Mouse (Mus musculus) limb, embryonic 14.5 days (tissue): ENCODE measurements around the gene Gstt2. TPM values are rescaled to one million over a fixed set of nuclear protein-coding genes. Genes with fewer than 3 reads are reported as not detected.

Experiments used
- ATAC-seq: fragments of 200-750 bp; cut with Nextera tagmentation; 2 replicates; pipeline ENCODE4 v1.8.0; 2017; ENCODE audit warnings: low read depth, moderate number of reproducible peaks, moderate TSS enrichment; ENCODE audit not compliant: low FRiP score
- DNase-seq: peaks from one replicate; pipeline ENCODE4 v3.0.0-alpha.2; 2015; ENCODE audit warnings: low spot score
- H3K27ac ChIP-seq: fragments of 300-500 bp; sonication (generic); replicated peaks from 2 replicates; pipeline ENCODE4 v1.5.1; 2014; ENCODE audit warnings: low read depth, mild to moderate bottlenecking, low read length, moderate library complexity, mixed read lengths
- H3K27me3 ChIP-seq: fragments of 300-500 bp; sonication (generic); 2 replicates; pipeline ENCODE4 v1.6.1; 2014; ENCODE audit warnings: low read length, mixed read lengths; ENCODE audit not compliant: control insufficient read depth, insufficient read depth
- H3K36me3 ChIP-seq: fragments of 300-500 bp; sonication (generic); 2 replicates; pipeline ENCODE4 v1.6.1; 2014; ENCODE audit warnings: mild to moderate bottlenecking, low read length, moderate library complexity, mixed read lengths; ENCODE audit not compliant: control insufficient read depth, insufficient read depth
- H3K4me1 ChIP-seq: fragments of 300-500 bp; sonication (generic); 2 replicates; pipeline ENCODE4 v1.6.1; 2014; ENCODE audit warnings: antibody characterized with exemption, low read length, mixed read lengths; ENCODE audit not compliant: control insufficient read depth, insufficient read depth
- H3K4me2 ChIP-seq: fragments of 300-500 bp; sonication (generic); replicated peaks from 2 replicates; pipeline ENCODE4 v1.6.1; 2014; ENCODE audit warnings: low read depth, mild to moderate bottlenecking, low read length, moderate library complexity; ENCODE audit not compliant: severe bottlenecking
- H3K4me3 ChIP-seq: fragments of 300-500 bp; sonication (generic); replicated peaks from 2 replicates; pipeline ENCODE4 v1.5.1; 2014; ENCODE audit warnings: low read length
- H3K9ac ChIP-seq: fragments of 300-500 bp; sonication (generic); 2 replicates; pipeline ENCODE4 v1.6.1; 2014; ENCODE audit warnings: mild to moderate bottlenecking, low read depth, low read length, moderate library complexity; ENCODE audit not compliant: severe bottlenecking
- H3K9me3 ChIP-seq: fragments of 300-500 bp; sonication (generic); 2 replicates; pipeline ENCODE4 v1.6.1; 2016; ENCODE audit warnings: low read length; ENCODE audit not compliant: control insufficient read depth
- POLR2A ChIP-seq: fragments of 200-500 bp; IDR thresholded peaks from 2 replicates; pipeline ENCODE4 v1.8.0; 2012; ENCODE audit warnings: inconsistent platforms, mild to moderate bottlenecking, moderate library complexity, borderline replicate concordance; ENCODE audit not compliant: insufficient read depth, insufficient read length; ENCODE audit errors: extremely low read depth
- WGBS: fragments of 180-500 bp; shearing (Covaris S2); extraction: QIAGEN DNeasy Blood & Tissue Kit; methylation state at CpG from one replicate; pipeline ENCODE4 v1.1.7; 2014; 5-methylcytosine and 5-hydroxymethylcytosine counted together
- polyA plus RNA-seq, 2 experiments: library from polyadenylated mRNA; depleted of rRNA in 1 of 2; stranded (reverse) in 1 of 2; unstranded in 1 of 2; fragments of >200 nt; fragmentation: Nextera tagmentation in 1 of 2; extraction: Ambion mirVana in 1 of 2; gene quantifications; 2 replicates each; pipeline versions ENCODE4 v1.2.1 to v1.2.3; 2012 to 2014

Gene Gstt2
- polyA plus RNA-seq, 2 experiments = 12.3 to 24.8 TPM

GRCm38 (mm10) chr10:75854096-75854495 lies 16.9 kb upstream of the Gstt2 start:
- H3K36me3 ChIP-seq = peaks cover 20% of the 10 kb centered on the region
- no peak for TF ChIP-seq POLR2A
- no peaks in the 10 kb centered on the region for H3K27me3 ChIP-seq
- DNase-seq = no peak
- H3K9ac ChIP-seq = no peak overlapping the region
- H3K4me2 ChIP-seq = no peak overlapping the region
- no peak overlapping the region for H3K4me3 ChIP-seq
- no peak overlapping the region for H3K27ac ChIP-seq
- H3K9me3 ChIP-seq = no peaks in the 10 kb centered on the region
- H3K4me1 ChIP-seq = peaks cover 19% of the 10 kb centered on the region
- WGBS = 56% methylated on average over 5 of the region's 5 CpGs
- no peak for ATAC-seq

- peaks cover 14% of the 10 kb centered on the region for H3K4me1 ChIP-seq
- no peak overlapping the region for H3K4me3 ChIP-seq
- DNase-seq (peak; percentile 80), ATAC-seq (peak; percentile 42; the same call in 1 of the 2 replicates)
- peaks cover 19% of the 10 kb centered on the region for H3K36me3 ChIP-seq
- no peak overlapping the region for H3K4me2 ChIP-seq
- H3K27ac ChIP-seq = no peak overlapping the region
- no peak for TF ChIP-seq POLR2A
- 38% methylated on average over 10 of the region's 10 CpGs for WGBS
- no peak overlapping the region for H3K9ac ChIP-seq
- no peaks in the 10 kb centered on the region for H3K9me3 ChIP-seq
- no peaks in the 10 kb centered on the region for H3K27me3 ChIP-seq
Measured at GRCm38 (mm10) chr10:75853452-75853851, 16.2 kb upstream of the Gstt2 start.

- Histone ChIP-seq H3K9ac (no peak overlapping the region), H3K4me2 (no peak overlapping the region), H3K27ac (no peak overlapping the region), H3K9me3 (no peaks in the 10 kb centered on the region), H3K27me3 (no peaks in the 10 kb centered on the region), H3K4me3 (no peak overlapping the region), H3K36me3 (peaks cover 10% of the 10 kb centered on the region), H3K4me1 (peaks cover 10% of the 10 kb centered on the region; the same call in 1 of the 2 replicates)
- no peak for ATAC-seq
- no peak for DNase-seq
- no peak for TF ChIP-seq POLR2A
- WGBS = 89% methylated on average over 12 of the region's 12 CpGs
Measured at GRCm38 (mm10) chr10:75852539-75853125, 15.4 kb upstream of the Gstt2 start.

GRCm38 (mm10) chr10:75851681-75852080 lies 14.5 kb upstream of the Gstt2 start:
- ATAC-seq (no peak), DNase-seq (no peak)
- no peak overlapping the region for H3K27ac ChIP-seq
- H3K4me2 ChIP-seq = no peak overlapping the region
- no peaks in the 10 kb centered on the region for H3K9me3 ChIP-seq
- no peak for TF ChIP-seq POLR2A
- H3K36me3 ChIP-seq = peaks cover 2% of the 10 kb centered on the region; the same call in 1 of the 2 replicates
- no peaks in the 10 kb centered on the region for H3K27me3 ChIP-seq
- no peak overlapping the region for H3K4me3 ChIP-seq
- WGBS = 41% methylated on average over 3 of the region's 3 CpGs
- H3K4me1 ChIP-seq = peaks cover 10% of the 10 kb centered on the region; the same call in 1 of the 2 replicates
- no peak overlapping the region for H3K9ac ChIP-seq

GRCm38 (mm10) chr10:75851076-75851475 lies 13.9 kb upstream of the Gstt2 start:
- Histone ChIP-seq H3K36me3 (no peaks in the 10 kb centered on the region), H3K9ac (no peak overlapping the region), H3K4me2 (no peak overlapping the region), H3K9me3 (no peaks in the 10 kb centered on the region), H3K27ac (no peak overlapping the region), H3K4me3 (no peak overlapping the region), H3K4me1 (peaks cover 10% of the 10 kb centered on the region; the same call in 1 of the 2 replicates), H3K27me3 (no peaks in the 10 kb centered on the region)
- no peak for DNase-seq
- no peak for TF ChIP-seq POLR2A
- WGBS = 8% methylated on average over 6 of the region's 6 CpGs
- ATAC-seq = no peak
